Mouse (Mus musculus) hindbrain, embryonic 15.5 days (tissue): ENCODE results near the gene Gpx3. TPM values are rescaled to one million over a fixed set of nuclear protein-coding genes. Genes with fewer than 3 reads are reported as not detected.
"Not testable (repeated sequence)": the region's sequence is repeated elsewhere in the genome, so short reads cannot be mapped to it uniquely, and the experiment has no call there.

Source experiments
- ATAC-seq: fragments of 200-750 bp; cut with Nextera tagmentation; 2 replicates; pipeline ENCODE4 v1.8.0; 2017; ENCODE audit warnings: low read depth, moderate number of reproducible peaks, moderate TSS enrichment; ENCODE audit not compliant: low FRiP score
- H3K27ac ChIP-seq: fragments of 300-500 bp; sonication (generic); replicated peaks from 2 replicates; pipeline ENCODE4 v1.5.1; 2015; ENCODE audit warnings: mild to moderate bottlenecking, inconsistent platforms
- H3K27me3 ChIP-seq: fragments of 300-500 bp; sonication (generic); 2 replicates; pipeline ENCODE4 v1.6.1; 2015; ENCODE audit warnings: control low read depth, inconsistent platforms
- H3K36me3 ChIP-seq: fragments of 300-500 bp; sonication (generic); 2 replicates; pipeline ENCODE4 v1.6.1; 2015; ENCODE audit warnings: control low read depth, inconsistent platforms
- H3K4me1 ChIP-seq: fragments of 300-500 bp; sonication (generic); replicated peaks from 2 replicates; pipeline ENCODE4 v1.6.1; 2015; ENCODE audit warnings: control low read depth, inconsistent platforms
- H3K4me2 ChIP-seq: fragments of 300-500 bp; sonication (generic); 2 replicates; pipeline ENCODE4 v1.6.1; 2015; ENCODE audit warnings: moderate library complexity, mild to moderate bottlenecking, inconsistent platforms
- H3K4me3 ChIP-seq: fragments of 300-500 bp; sonication (generic); 2 replicates; pipeline ENCODE4 v1.5.1; 2015; ENCODE audit warnings: mild to moderate bottlenecking, inconsistent platforms
- H3K9ac ChIP-seq: fragments of 300-500 bp; sonication (generic); 2 replicates; pipeline ENCODE4 v1.6.1; 2015; ENCODE audit warnings: inconsistent platforms
- H3K9me3 ChIP-seq: fragments of 300-500 bp; sonication (generic); 2 replicates; pipeline ENCODE4 v1.6.1; 2016; ENCODE audit warnings: control low read depth, inconsistent platforms
- WGBS: fragments of 180-500 bp; shearing (Covaris S2); methylation state at CpG from one replicate; pipeline ENCODE4 v1.1.7; 2015; 5-methylcytosine and 5-hydroxymethylcytosine counted together
- polyA plus RNA-seq: library from polyadenylated mRNA; unstranded; fragments of >200 nt; fragmentation: Nextera tagmentation; extraction: Ambion mirVana; gene quantifications from 2 replicates; pipeline ENCODE4 v1.2.1, GENCODE M21; 2015

The Gpx3 gene
- polyA plus RNA-seq, 1 experiment from 2014 or later, result 63.5 TPM

- H3K4me2 ChIP-seq, result peak overlapping the region; percentile 26
- H3K4me1 ChIP-seq, result peaks cover 18% of the 10 kb centered on the region
- H3K36me3 ChIP-seq, result no peaks in the 10 kb centered on the region
- H3K4me3 ChIP-seq, result no peak overlapping the region
- H3K9ac ChIP-seq, result no peak overlapping the region
- no peaks in the 10 kb centered on the region for H3K9me3 ChIP-seq
- 81% methylated on average over 8 of the region's 8 CpGs for WGBS
- no peaks in the 10 kb centered on the region for H3K27me3 ChIP-seq
- no peak overlapping the region for H3K27ac ChIP-seq
- no peak for ATAC-seq
Measured at GRCm38 (mm10) chr11:54954716-54955115, 52.5 kb downstream of the Gpx3 start.

- H3K36me3 ChIP-seq, H3K9me3 ChIP-seq, ATAC-seq, H3K27me3 ChIP-seq: not testable (repeated sequence)
- H3K9ac ChIP-seq, result peak overlapping the region; percentile 88
- peak overlapping the region; percentile 75 for H3K4me2 ChIP-seq
- 42% methylated on average over 10 of the region's 10 CpGs for WGBS
- H3K4me1 ChIP-seq, result peaks cover 18% of the 10 kb centered on the region
- H3K4me3 ChIP-seq, result peak overlapping the region; percentile 91
- H3K27ac ChIP-seq, result peak overlapping the region; percentile 92
Measured at GRCm38 (mm10) chr11:54955400-54955734, 53.1 kb downstream of the Gpx3 start.

- WGBS, result under 1% methylated on average over 59 of the region's 59 CpGs
- H3K4me1 ChIP-seq, result peaks cover 18% of the 10 kb centered on the region
- H3K9ac ChIP-seq, result peak overlapping the region; percentile 88
- peak; percentile 99 for ATAC-seq
- H3K36me3 ChIP-seq, result no peaks in the 10 kb centered on the region
- H3K9me3 ChIP-seq, result no peaks in the 10 kb centered on the region
- H3K4me3 ChIP-seq, result peak overlapping the region; percentile 91
- peak overlapping the region; percentile 92 for H3K27ac ChIP-seq
- H3K4me2 ChIP-seq, result peak overlapping the region; percentile 75
- no peaks in the 10 kb centered on the region for H3K27me3 ChIP-seq
Measured at GRCm38 (mm10) chr11:54955735-54956480, 53.7 kb downstream of the Gpx3 start.

- no peak overlapping the region for H3K27ac ChIP-seq
- ATAC-seq, result no peak
- H3K9me3 ChIP-seq, result no peaks in the 10 kb centered on the region
- H3K4me1 ChIP-seq, result peaks cover 18% of the 10 kb centered on the region
- H3K27me3 ChIP-seq, result no peaks in the 10 kb centered on the region
- H3K36me3 ChIP-seq, result no peaks in the 10 kb centered on the region
- no peak overlapping the region for H3K9ac ChIP-seq
- H3K4me3 ChIP-seq, result no peak overlapping the region
- 70% methylated on average over 7 of the region's 7 CpGs for WGBS
- no peak overlapping the region for H3K4me2 ChIP-seq
Measured at GRCm38 (mm10) chr11:54956912-54957311, 54.7 kb downstream of the Gpx3 start.

GRCm38 (mm10) chr11:54957708-54958107 lies 55.5 kb downstream of the Gpx3 start:
- H3K27me3 ChIP-seq, H3K4me2 ChIP-seq, H3K27ac ChIP-seq, H3K4me3 ChIP-seq, H3K36me3 ChIP-seq, ATAC-seq, H3K9me3 ChIP-seq, H3K9ac ChIP-seq: not testable (repeated sequence)
- WGBS, result 93% methylated on average over 3 of the region's 3 CpGs
- H3K4me1 ChIP-seq, result peaks cover 18% of the 10 kb centered on the region

GRCm38 (mm10) chr11:54958571-54959073 lies 56.4 kb downstream of the Gpx3 start:
- no peaks in the 10 kb centered on the region for H3K27me3 ChIP-seq
- H3K4me1 ChIP-seq, result peaks cover 18% of the 10 kb centered on the region
- no peaks in the 10 kb centered on the region for H3K9me3 ChIP-seq
- 66% methylated on average over 3 of the region's 3 CpGs for WGBS
- H3K4me3 ChIP-seq, result no peak overlapping the region
- no peak overlapping the region for H3K27ac ChIP-seq
- H3K36me3 ChIP-seq, result no peaks in the 10 kb centered on the region
- no peak overlapping the region for H3K4me2 ChIP-seq
- no peak overlapping the region for H3K9ac ChIP-seq
- no peak for ATAC-seq

Other genes starting within 250 kb of the Gpx3 start
- 141 and 145 TPM in 2 replicates for gene Cdc42se2, start 114.8 kb upstream of the Gpx3 start, polyA plus RNA-seq
- 10.2 and 12.2 TPM in 2 replicates for gene Lyrm7, start 41.5 kb upstream of the Gpx3 start, polyA plus RNA-seq
- gene Hint1, start 36.1 kb upstream of the Gpx3 start, polyA plus RNA-seq, result 770 and 780 TPM in 2 replicates
- gene Tnip1, start 60.5 kb downstream of the Gpx3 start, polyA plus RNA-seq, result 16.3 and 18.6 TPM in 2 replicates
- 58.4 and 67.8 TPM in 2 replicates for gene Anxa6, start 131.0 kb downstream of the Gpx3 start, polyA plus RNA-seq
- 0.45 and 0.49 TPM in 2 replicates for gene Ccdc69, start 175.7 kb downstream of the Gpx3 start, polyA plus RNA-seq
- gene Gm2a, start 195.7 kb downstream of the Gpx3 start, polyA plus RNA-seq, result 31.4 and 32.1 TPM in 2 replicates
- not detected in 2 replicates for gene Slc36a3, start 249.3 kb downstream of the Gpx3 start, polyA plus RNA-seq